Mouse (Mus musculus) spleen, adult 18-20 months (tissue): ENCODE data around the gene Hba-x.
A peak's percentile ranks its signal among the peaks of the same experiment; 100 is the strongest.
"Not testable (repeated sequence)": the region's sequence is repeated elsewhere in the genome, so short reads cannot be mapped to it uniquely, and the experiment has no call there.

Experiments
- DNase-seq, 2 experiments: peaks; one replicate each; pipeline ENCODE4 v3.0.0; 2022; ENCODE audit warnings: mixed read lengths in 2 of 2

Gene Hba-x

DNA sequence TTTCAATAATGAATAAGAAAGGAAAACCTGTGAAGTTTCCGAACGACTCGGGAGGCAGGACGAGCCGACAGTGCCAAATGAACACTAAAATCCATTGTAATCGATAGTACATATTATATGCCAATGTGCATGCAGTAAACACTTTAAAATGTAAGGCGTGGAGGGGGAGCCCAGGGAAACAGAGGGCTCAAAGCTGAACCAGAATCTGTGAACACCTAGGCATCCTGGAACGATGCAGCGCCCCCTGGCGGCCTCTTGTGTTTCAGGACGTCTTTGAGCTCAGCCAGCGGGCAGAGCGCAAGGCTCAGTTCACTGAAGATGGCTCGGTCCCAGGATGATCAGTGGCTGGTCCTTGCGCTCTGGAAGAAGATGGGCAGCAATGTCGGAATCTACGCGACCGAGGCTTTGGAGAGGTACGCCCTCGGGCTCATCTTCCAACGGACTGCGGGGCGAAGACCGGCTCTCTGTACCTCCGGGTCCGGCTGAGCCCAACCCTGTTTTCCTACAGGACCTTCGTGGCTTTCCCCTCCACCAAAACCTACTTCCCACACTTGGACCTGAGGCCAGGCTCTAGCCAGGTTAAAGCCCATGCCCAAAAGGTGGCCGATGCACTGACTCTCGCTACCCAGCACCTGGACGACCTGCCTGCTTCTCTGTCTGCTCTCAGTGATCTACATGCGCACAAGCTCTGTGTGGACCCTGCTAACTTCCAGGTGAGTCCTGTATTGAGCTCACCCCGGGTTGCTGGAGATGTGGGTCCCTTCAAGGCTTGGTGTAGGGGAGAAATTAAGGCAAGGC lies 10.7 kb downstream of the Hba-x start, which contains the start of gene Hbq1b:
Gene Hbq1b (plus strand): TSS at position 271 of the 798 bp plus-strand sequence.
- DNase-seq = peak; percentile 45 to 72

DNA sequence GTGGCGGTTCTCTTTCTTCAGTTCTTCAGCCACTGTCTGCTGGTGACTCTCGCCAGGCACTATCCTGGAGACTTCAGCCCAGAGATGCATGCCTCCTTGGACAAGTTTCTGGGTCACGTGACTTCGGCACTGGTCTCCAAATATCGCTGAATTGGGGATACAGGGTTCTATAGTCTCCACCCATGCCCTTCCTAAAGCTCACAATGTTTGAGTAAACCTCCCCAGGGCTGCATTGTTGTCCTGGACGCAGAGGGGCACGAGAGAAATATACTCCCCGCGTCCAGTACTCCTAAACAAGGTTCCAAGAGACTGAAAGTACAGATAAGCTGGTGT lies 11.3 kb downstream of the Hba-x start:
- DNase-seq = no peak

DNA sequence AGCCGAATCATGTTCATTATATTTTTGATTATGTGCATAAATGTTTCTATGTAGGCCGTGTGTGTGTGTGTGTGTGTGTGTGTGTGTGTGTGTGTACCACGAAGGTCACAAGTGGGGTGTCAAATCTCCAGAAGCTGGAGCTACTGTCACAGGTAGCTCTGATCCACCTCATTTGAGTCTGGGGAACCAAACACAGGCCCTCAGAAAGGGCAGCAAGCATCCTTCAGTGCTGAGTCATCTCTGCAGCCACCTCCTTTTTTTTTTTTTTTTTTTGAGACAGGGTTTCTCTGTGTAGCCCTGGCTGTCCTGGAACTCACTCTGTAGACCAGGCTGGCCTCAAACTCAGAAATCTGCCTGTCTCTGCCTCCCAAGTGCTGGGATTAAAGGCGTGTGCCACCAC lies 16.6 kb downstream of the Hba-x start:
- DNase-seq = not testable (repeated sequence)

DNA sequence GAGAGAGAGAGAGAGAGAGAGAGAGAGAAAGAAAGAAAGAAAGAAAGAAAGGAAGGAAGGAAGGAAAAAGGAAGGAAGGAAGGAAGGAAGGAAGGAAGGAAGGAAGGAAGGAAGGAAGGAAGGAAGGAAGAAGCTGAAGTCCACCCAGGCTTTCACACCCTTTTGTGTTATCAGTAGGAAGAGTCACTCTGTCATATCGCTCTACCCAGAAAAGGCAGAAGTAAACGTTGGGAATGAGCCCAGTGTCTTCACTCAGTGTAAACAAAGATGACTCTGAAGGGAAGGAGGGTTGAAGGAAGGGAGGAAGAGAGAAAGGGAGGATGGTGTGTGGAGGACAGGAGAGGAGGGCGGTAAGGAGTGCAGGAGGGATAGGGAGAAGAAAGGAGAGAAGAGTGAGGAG lies 17.3 kb downstream of the Hba-x start:
- not testable (repeated sequence) for DNase-seq

DNA sequence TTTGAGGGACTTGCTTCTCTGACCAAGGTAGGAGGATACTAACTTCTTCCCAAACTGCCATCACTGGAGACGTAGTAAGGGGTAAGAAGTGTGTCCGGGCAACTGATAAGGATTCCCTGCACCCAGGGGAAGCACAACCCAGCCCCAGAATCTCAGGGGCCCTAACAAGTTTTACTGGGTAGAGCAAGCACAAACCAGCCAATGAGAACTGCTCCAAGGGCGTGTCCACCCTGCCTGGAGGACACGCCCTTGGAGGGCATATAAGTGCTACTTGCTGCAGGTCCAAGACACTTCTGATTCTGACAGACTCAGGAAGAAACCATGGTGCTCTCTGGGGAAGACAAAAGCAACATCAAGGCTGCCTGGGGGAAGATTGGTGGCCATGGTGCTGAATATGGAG lies 20.0 kb downstream of the Hba-x start, which contains the start of gene Hba-a2:
Gene Hba-a2 (plus strand): TSS at position 287 of the 400 bp plus-strand sequence.
- not testable (repeated sequence) for DNase-seq

DNA sequence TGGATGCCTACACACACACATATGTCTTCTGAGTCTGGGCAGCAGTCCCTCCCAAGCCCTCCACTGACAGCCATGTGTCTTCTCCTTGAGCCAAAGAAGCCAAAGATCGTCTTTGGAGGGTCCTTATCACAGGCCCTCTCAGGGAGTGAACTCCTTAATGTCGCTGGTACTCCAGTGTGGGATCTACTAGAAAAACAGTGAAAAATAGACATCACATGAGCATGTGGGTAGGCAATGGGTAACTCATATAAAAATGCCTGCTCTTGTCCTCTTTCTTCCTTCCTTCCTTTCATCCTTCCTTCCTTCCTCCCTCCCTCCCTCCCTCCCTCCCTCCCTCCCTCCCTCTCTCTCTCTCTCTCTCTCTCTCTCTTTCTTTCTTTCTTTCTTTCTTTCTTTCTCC lies 21.2 kb downstream of the Hba-x start:
- not testable (repeated sequence) for DNase-seq

DNA sequence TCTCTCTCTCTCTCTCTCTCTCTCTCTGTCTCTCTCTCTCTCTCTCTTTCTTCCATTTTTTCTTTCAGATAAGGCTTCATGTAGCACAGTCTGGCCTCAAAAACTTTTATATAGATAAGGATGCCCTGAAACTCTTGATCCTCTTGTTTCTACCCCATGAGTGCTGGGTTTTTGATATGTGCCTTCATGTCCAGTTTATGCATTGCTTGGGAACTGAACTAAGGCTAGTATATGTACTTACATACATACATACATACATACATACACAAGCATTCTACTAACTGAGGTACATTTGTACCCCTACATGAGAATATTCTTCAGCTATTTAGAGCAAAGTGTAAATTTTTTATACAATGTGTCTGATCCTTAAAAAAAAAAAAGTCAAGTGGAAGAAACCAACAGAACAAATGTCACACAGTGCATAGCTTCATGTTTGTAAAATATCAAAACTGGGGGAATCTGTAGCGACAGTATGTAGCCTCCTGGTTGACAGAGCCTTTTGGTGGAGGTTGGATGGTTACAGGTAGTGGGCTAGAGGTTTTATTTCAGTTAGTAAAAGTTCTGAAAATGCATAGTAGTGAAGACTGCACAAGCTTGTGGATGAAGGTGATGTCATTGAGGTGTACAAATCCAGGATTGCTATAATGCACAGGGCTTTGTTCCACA lies 21.8 kb downstream of the Hba-x start:
- DNase-seq = no peak

DNA sequence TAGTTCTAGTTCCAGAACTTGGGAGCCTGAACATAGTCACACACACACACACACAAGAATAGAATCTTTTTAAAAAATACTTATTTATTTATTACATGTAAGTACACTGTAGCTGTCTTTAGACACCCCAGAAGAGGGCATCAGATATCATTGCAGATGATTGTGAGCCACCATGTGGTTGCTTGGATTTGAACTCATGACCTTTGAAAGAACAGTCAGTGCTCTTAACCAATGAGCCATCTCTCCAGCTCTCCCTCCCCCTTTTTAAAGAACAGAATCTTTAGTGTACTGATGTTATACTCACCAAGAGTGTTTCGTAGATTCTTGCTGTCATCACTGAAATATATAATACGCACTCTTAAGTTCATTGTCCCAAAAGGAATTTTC lies 22.3 kb downstream of the Hba-x start:
- no peak for DNase-seq

DNA sequence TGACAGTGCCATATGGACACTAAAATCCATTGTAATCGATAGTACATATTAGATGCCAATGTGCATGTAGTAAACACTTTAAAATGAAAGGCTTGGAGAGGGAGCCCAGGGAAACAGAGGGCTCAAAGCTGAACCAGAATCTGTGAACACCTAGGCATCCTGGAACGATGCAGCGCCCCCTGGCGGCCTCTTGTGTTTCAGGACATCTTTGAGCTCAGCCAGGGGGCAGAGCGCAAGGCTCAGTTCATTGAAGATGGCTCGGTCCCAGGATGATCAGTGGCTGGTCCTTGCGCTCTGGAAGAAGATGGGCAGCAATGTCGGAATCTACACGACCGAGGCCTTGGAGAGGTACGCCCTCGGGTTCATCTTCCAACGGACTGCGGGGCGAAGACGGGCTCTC lies 23.7 kb downstream of the Hba-x start, which contains the start of gene Hbq1a:
Gene Hbq1a (plus strand): TSS at position 205 of the 400 bp plus-strand sequence.
- DNase-seq = peak in 1 of 2 experiments; percentile 38

DNA sequence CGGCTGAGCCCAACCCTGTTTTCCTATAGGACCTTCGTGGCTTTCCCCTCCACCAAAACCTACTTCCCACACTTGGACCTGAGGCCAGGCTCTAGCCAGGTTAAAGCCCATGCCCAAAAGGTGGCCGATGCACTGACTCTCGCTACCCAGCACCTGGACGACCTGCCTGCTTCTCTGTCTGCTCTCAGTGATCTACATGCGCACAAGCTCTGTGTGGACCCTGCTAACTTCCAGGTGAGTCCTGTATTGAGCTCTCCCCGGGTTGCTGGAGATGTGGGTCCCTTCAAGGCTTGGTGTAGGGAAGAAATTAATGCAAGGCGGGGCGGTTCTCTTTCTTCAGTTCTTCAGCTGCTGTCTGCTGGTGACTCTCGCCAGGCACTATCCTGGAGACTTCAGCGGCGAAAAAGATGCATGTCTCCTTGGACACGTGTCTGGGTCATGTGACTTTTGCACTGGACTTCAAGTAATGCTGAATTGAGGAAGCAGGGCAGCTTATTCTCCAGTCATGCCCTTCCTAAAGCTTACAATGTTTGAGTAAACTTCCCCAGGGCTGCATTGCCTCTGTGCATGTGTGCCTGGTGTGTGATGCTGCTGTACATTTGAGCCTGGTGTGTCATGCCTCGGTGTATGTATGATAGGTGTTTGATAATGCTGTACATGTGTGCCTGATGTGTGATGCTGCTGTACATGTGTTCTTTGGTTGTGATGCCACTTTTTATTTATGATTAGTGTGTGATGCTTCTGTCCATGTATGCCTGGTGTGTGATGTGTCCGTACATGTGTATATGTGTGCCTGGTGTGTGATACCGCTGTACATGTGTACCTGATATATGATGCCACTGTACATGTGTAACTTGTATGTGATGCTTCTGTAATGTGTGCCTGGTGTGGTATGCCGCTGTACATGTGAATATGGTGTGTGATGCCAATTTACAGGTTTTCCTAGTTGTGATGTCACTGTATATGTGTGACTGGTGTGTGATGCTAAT lies 24.4 kb downstream of the Hba-x start:
- no peak for DNase-seq

DNA sequence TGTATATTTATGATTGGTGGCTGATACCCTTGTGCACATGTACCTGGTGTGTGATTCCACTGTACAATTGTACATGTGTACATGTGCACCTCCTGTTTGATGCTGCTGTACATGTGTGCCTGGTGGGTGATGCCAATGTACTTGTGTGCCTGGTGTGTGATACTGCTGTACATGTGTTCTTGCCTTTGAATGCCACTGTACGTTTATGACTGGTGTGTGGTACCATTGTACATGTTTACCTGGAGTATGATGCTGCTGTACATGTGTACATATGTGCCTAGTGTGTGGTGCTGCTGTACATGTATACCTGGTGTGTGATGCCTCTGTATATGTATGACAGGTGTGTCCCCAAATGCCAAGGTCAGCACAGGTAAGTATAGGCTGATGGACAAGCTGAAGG lies 25.3 kb downstream of the Hba-x start:
- DNase-seq = no peak

DNA sequence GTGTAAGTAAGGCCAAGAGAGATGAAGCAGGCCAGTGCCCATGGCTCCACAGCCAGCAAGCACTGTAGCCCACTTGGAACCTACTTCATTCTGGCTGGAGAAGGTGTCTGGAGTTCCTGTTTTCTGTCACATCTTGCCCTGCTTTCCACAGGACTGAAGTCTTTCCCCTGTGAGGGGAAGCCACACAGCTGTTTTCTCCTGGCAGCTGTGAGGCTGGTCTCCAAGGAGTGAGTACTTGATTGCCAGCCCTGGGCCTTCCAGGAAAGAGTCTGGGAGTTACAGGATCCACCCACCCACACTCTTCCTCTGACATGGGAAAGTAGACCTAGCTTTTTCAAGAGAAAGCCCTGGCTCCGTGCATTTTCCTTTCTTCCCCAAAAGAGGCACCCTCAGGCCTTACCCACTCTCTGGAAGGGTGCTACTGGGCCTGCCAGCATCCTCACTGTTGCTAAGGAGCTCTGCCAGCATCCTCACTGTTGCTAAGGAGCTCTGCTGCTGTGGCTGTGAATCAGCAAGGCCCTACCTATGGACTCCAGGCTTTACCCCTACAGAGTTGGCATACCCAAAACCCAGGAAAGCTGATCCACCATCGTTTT lies 26.7 kb downstream of the Hba-x start:
- DNase-seq = no peak

DNA sequence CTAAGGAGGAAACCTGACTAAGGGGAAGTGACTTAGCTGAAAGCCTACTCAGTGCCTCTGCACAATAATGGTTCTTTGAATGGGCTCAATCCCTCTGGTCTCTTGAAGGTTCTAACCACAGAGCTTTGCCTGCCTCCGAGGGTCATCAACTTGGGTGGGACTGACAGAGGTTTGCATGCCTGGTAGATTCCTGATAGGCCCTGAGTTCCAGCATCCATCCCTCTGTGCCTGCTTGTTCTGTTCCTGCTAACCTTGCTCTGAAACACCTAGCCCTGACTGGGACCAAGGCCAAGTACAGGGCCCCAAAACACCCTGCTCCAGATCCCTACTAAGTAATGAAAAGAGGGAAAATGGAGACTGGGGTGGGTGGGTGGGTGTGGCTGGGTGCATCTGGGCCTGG lies 27.3 kb downstream of the Hba-x start:
- no peak for DNase-seq

DNA sequence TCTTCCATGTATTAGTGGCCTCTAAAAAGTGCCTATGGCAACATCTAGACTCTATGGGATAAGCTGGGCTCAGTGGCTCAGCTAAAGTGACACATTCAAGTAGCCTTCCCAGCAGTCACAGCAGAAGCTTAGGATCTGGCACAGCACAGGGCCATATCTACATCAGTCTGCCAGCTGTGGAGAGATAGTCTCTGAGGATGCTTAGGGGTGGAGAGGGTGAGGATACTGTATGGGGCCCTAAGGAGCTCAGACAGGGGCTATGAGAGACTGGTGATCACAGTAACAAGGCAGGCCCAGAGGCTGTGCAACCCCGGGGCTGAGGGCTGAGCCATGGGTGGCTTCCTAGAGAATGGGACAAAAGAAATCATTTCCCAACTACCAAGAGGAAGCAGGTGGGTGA lies 30.8 kb downstream of the Hba-x start:
- DNase-seq = no peak

DNA sequence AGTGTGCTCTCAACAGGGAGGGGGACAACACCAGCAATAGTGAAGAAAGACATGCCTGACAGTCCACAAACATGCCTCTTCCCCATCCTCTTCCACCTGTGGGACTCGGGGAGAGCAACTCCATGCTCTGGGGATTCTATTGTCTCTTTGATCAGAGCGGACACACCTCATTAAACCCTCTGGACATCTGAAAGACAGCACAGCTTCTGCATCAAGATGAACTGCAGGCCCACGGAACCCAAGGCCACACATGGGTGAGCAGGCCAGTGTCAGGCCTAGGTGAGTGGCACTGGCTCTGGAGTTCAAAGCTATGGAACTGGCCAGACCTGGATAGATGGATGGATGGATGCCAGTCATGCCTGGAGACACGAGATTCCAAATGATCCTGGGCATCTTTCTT lies 33.2 kb downstream of the Hba-x start:
- no peak for DNase-seq

DNA sequence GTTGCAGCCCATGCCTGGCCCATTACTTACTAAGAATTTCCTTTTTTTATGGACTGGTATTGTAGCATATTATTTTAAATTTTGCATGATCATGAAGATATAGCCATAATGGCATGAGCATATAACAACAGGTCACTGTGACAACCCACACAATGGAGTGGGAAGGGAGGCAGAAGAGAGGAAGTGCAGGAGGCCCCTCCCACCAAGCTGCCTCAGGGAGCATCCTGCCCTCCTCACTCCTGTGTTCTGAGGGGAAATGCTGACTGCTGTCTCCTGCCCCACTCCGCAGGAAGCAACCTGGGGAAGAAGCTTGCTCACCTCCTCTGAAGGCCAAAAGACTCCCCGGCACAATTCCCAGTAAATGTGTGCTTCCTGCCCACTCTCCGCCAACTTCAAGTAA lies 33.7 kb downstream of the Hba-x start:
- no peak for DNase-seq

DNA sequence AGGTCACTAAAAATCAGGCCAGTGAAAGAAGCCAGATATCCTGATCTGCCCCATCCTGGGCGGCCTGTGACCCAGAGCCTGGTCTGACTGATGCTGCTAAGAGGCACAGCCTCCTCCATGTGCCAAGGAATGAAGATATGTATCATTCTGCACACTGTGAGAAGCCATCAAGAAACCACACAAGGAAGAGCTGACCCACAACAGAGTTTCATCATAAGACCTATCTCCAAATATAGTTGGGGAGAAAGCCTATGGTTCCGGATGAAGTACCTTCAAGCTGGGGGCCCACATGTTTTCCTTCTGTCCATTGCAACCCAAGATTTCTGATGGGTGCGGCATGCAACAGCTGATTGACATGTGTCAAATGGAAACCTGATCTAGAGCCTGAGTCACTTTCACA lies 39.8 kb downstream of the Hba-x start:
- no peak for DNase-seq

DNA sequence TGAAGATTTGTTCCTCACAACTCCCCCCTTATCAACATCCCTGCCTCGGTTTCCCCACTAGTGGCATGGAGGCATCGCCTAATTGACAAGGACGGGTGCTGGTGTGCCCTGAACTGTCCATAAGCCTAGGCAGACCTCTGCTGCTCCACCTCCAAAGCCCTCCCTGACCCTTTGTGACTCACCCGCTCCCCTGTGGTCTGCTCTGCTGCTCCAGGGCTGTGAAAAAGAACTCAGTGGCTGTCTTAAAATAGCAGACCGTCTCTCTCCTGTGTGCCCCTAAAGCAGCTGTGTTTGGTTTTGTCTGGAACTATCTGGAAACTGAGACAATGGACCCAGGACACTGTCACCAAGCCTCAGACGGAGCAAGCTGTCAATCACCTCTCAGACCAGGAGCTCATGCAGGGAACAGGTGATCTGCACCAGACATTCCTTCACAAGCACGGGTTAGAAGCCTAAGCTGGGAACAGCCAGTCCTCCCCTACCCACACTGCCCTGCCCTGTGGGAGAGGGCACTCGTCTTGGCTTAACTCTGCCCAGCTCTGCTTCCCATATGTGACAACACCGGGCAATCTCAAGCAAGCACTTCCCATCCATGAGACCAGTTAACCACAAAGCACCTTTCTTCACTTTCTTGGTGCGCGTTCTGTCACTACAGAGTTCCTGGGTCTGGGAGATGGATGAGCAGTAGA lies 44.5 kb downstream of the Hba-x start:
- no peak for DNase-seq

DNA sequence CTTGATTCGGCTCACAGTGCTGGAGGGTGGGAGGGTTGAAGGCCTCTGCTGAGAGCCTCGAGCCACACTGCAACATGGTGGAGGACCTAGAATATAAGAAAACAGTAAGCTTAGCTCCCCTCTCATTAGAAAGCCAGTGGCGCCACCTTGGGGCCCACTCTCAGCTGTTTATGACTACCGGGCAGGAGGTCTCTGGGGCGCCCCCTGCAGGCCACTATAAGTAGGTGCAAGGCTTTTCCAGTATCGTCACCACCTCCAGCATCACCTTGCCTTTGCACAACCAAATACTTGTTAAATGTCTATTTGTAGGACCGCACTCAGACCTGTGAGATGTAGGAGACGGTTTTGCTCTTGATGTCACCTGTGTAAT lies 45.0 kb downstream of the Hba-x start:
- peak in 1 of 2 experiments; percentile 45 for DNase-seq

DNA sequence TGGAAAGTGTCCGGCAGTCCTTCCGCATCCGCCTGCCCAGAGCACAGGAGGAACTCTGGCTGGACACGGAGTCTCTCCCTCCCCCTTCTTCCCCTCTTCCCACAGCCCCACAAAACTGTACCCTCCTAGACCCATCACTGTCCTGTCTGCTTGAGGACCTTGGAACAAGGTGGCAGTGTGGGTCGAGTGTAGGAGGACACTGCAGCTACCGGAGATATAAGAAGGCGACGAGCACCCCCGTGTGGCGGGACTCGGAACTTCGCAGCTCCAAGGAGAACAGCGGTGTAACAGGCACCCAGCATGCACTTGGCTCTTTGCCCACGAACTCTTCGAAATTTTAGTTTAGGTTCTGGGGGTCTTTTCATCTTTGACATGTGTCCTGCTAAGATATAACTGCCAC lies 48.4 kb downstream of the Hba-x start:
- peak; percentile 48 to 79 for DNase-seq
